Mouse (Mus musculus) c-Kit-negative CD71-positive TER-119-positive erythroid progenitor cells, embryonic 14.5 days (primary cell): ENCODE measurements around the gene Sf3b6.
"Not testable (repeated sequence)": the region's sequence is repeated elsewhere in the genome, so short reads cannot be mapped to it uniquely, and the experiment has no call there.

Experiments used
- DNase-seq: peaks from one replicate; pipeline ENCODE4 v3.0.0-alpha.2; 2013; ENCODE audit warnings: low read depth, low spot score

Sf3b6 gene

GRCm38 (mm10) chr12:4817361-4818101 lies at the start of gene Sf3b6:
Sf3b6 (plus strand) TSS chr12:4817544.
- DNase-seq, result peak; percentile 97

- DNase-seq, result peak; percentile 78
Observed at GRCm38 (mm10) chr12:4768492-4769332, 48.6 kb upstream of the Sf3b6 start, which contains the start of the genes Pfn4 and Fam228b. Pfn4 (plus strand) TSS chr12:4769022. Fam228b (minus strand) TSS chr12:4769267.

- DNase-seq, result no peak
Observed at GRCm38 (mm10) chr12:4769333-4769723, 48.0 kb upstream of the Sf3b6 start.

- DNase-seq, result no peak
Observed at GRCm38 (mm10) chr12:4774895-4775587, 42.3 kb upstream of the Sf3b6 start.

GRCm38 (mm10) chr12:4775588-4775949 lies 41.8 kb upstream of the Sf3b6 start:
- DNase-seq, result no peak

GRCm38 (mm10) chr12:4777734-4778133 lies 39.6 kb upstream of the Sf3b6 start:
- no peak for DNase-seq

- no peak for DNase-seq
Observed at GRCm38 (mm10) chr12:4780245-4780644, 37.1 kb upstream of the Sf3b6 start.

GRCm38 (mm10) chr12:4781270-4781669 lies 36.1 kb upstream of the Sf3b6 start:
- DNase-seq, result no peak

GRCm38 (mm10) chr12:4781725-4782404 lies 35.5 kb upstream of the Sf3b6 start:
- not testable (repeated sequence) for DNase-seq

- no peak for DNase-seq
Observed at GRCm38 (mm10) chr12:4783598-4783997, 33.7 kb upstream of the Sf3b6 start.

- DNase-seq, result no peak
Observed at GRCm38 (mm10) chr12:4784466-4784865, 32.9 kb upstream of the Sf3b6 start.

GRCm38 (mm10) chr12:4788128-4788527 lies 29.2 kb upstream of the Sf3b6 start:
- DNase-seq, result not testable (repeated sequence)

GRCm38 (mm10) chr12:4793718-4794117 lies 23.6 kb upstream of the Sf3b6 start:
- DNase-seq, result no peak

GRCm38 (mm10) chr12:4797471-4797870 lies 19.9 kb upstream of the Sf3b6 start:
- DNase-seq, result not testable (repeated sequence)

GRCm38 (mm10) chr12:4811036-4811435 lies 6.3 kb upstream of the Sf3b6 start:
- DNase-seq, result no peak

- no peak for DNase-seq
Observed at GRCm38 (mm10) chr12:4811705-4812104, 5.6 kb upstream of the Sf3b6 start.

- no peak for DNase-seq
Observed at GRCm38 (mm10) chr12:4813636-4814035, 3.7 kb upstream of the Sf3b6 start.

- no peak for DNase-seq
Observed at GRCm38 (mm10) chr12:4816680-4817360, 524 bp upstream of the Sf3b6 start.

GRCm38 (mm10) chr12:4827256-4827655 lies 9.9 kb downstream of the Sf3b6 start:
- no peak for DNase-seq

- no peak for DNase-seq
Observed at GRCm38 (mm10) chr12:4836959-4837358, 19.6 kb downstream of the Sf3b6 start.

- DNase-seq, result no peak
Observed at GRCm38 (mm10) chr12:4840010-4840409, 22.7 kb downstream of the Sf3b6 start.
